Mouse (Mus musculus) bone marrow macrophage, adult 2 months (primary cell): ENCODE measurements around the gene Plxdc1.

Source experiments
- CTCF ChIP-seq: IDR thresholded peaks from 2 replicates; pipeline ENCODE4 v1.5.1; 2012; ENCODE audit warnings: low read depth, mild to moderate bottlenecking, low read length, moderate library complexity
- POLR2A ChIP-seq: IDR thresholded peaks from 2 replicates; pipeline ENCODE4 v1.6.1; 2012; ENCODE audit warnings: mild to moderate bottlenecking, low read depth, low read length, borderline replicate concordance

- TF ChIP-seq CTCF, result no peak
- TF ChIP-seq POLR2A, result no peak
Observed at GRCm38 (mm10) chr11:97980531-97980966, 5.7 kb downstream of the Plxdc1 start.
